Mouse (Mus musculus) frontal cortex, postnatal 25 days (tissue): ENCODE measurements around the gene Senp2.

Experiments
- DNase-seq, 2 experiments: peaks; one replicate each; pipeline ENCODE4 v3.0.0; 2022; ENCODE audit warnings: low spot score in 2 of 2

The Senp2 gene

GRCm38 (mm10) chr16:22095751-22096150 lies 86.5 kb downstream of the Senp2 start:
- DNase-seq, result no peak

GRCm38 (mm10) chr16:22097659-22098058 lies 88.4 kb downstream of the Senp2 start:
- no peak for DNase-seq
